Mouse (Mus musculus): Measurements from ENCODE around the gene Gjd2.
A peak's percentile ranks its signal among the peaks of the same experiment; 100 is the strongest.

Gjd2 gene

GRCm38 (mm10) chr2:114013295-114013771 is at the start of gene Gjd2:
Gene Gjd2, minus strand, starts transcription at chr2:114013619.
- no peak for DNase-seq (ENCODE audit: low spot score)

GRCm38 (mm10) chr2:114060071-114060591 is 46.7 kb upstream of the Gjd2 start:
- DNase-seq (ENCODE audit: low spot score), result no peak

DNA sequence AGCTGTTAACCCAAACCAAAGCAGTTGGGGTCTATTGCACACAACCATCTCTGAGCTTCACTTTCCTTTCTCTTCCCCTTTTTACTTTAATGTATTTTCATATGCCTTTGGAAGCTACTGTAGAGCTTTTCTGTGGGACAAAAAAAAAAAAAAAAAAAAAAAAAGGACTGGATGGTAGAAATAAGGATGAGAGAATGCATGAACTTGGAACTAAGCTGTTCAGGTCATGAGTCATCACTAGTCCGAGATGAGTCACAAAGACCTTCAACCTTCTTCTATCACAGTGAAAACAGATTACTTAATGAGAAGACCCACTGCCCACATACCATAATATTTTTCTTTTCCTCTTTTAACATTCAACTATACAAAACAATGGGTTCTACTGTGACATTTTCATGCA is 46.2 kb upstream of the Gjd2 start:
- DNase-seq (ENCODE audit: low spot score), result no peak

DNA sequence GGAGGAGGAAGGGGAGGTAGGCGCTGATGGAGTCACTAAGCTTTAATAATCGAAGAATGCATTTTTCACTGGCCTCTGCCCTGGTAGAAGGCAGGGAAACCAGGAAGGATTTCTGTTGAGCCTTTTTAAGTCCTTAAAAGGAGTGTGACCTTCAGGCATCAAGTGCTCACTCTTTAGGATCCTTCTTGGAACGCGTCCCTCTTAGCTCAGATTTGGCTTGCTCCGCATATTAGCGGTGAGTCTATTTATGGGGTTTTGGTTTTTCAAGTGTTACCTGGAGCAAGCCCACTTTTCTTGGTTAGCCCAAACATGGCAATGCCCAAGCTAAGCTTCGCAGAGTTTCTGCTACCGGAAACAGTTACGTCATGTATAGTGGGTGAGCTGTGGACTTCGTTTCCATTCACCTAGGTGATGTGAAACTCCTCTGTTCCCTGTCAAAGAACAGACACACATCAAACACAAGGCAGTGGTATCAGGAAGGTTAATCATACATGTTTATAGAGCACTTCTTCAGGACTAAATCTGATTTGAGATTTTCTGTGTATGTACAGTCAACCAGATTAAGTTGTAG is 44.9 kb upstream of the Gjd2 start:
- DNase-seq (ENCODE audit: low spot score), result peak; percentile 7

GRCm38 (mm10) chr2:114057303-114057853 is 44.0 kb upstream of the Gjd2 start:
- DNase-seq (ENCODE audit: low spot score), result peak; percentile 68

GRCm38 (mm10) chr2:114054129-114054528 is 40.7 kb upstream of the Gjd2 start:
- DNase-seq (ENCODE audit: low spot score), result no peak

GRCm38 (mm10) chr2:114052696-114053598 is 39.5 kb upstream of the Gjd2 start, which contains the start of gene Actc1:
Gene Actc1, minus strand, starts transcription at chr2:114053548.
- DNase-seq (ENCODE audit: low spot score), result no peak

GRCm38 (mm10) chr2:114051871-114052241 is 38.4 kb upstream of the Gjd2 start:
- DNase-seq (ENCODE audit: low spot score), result no peak

DNA sequence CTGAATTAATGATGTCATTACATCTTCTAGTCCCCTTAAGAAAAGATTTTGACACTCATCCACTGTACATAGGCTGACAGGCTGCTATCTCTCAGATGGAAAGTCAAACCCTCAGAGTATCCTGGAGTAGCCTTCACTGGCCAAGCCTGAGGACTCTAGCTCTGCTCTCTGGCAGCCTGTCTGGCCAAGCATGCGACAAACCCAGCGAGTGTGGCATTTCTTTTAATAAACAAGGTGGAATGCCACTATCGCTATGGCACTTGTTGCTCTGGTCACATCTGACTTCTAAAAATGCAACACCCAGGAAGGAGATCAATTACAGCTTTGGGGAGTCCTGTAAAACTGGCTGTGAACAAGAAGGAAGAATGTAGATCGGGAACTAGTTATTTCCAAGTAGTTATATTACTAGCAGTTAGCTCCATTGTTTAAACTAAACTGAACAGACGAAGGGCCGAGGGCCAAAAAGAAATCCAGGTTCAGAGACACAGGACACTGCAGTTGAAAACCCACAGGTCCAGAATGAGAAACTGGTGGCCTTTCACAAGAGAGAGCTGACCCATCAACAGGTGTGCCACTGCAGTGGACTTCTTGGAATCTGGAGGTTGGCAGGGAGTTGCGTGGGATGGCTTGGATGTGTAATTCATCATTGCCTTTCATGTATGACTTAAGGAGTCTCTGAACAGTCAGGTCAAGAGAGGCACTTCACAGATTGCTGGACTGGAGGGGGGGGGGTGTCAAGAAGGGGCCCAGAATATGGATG is 37.9 kb upstream of the Gjd2 start:
- no peak for DNase-seq (ENCODE audit: low spot score)

- DNase-seq (ENCODE audit: low spot score), result no peak
These were observed 36.7 kb upstream of the Gjd2 start for GRCm38 (mm10) chr2:114050150-114050549.

DNA sequence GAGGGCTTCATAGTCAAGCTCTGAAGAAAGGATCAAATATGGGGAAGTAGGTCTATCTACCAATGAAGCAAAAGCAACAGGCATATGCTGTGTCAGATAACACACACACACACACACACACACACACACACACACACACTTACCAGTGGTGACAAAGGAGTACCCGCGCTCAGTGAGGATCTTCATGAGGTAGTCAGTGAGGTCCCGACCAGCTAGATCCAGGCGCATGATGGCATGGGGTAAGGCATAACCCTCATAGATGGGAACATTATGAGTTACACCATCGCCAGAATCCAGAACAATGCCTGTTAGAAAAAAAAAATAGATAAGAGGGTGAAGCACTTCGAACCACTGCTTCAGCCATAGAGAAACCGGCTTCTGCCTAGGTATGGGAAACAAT is 36.0 kb upstream of the Gjd2 start:
- DNase-seq (ENCODE audit: low spot score), result no peak

DNA sequence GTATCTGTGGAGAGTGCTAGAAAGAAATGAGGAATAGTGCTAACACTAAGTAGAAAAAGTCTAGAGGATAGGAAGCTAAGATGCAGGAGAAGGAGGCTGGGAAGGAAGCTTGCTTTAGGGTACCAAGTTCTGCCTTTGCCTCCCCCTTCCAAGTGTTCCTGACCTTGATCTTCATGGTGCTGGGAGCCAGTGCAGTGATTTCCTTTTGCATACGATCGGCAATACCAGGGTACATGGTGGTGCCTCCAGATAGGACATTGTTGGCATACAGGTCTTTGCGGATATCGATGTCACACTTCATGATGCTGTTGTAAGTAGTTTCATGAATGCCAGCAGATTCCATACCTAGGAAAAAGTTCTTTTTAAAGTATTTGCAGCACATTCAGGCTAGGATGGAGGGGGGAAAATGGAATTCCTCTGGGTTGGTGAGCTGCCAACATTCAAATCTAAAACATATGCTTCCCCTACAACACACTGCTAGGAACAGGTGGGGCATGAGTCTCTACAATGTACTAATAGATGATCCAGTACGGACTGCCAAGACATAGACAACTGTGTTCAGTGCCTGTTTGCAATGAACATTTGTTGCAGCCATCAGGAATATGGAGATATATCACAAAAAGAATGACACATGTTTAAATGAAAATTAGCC is 34.7 kb upstream of the Gjd2 start:
- DNase-seq (ENCODE audit: low spot score), result no peak

- no peak for DNase-seq (ENCODE audit: low spot score)
These were observed 32.8 kb upstream of the Gjd2 start for GRCm38 (mm10) chr2:114046151-114046664.

- no peak for DNase-seq (ENCODE audit: low spot score)
These were observed 24.5 kb upstream of the Gjd2 start for GRCm38 (mm10) chr2:114037926-114038325.

- DNase-seq (ENCODE audit: low spot score), result no peak
These were observed 18.8 kb upstream of the Gjd2 start for GRCm38 (mm10) chr2:114032259-114032658.

DNA sequence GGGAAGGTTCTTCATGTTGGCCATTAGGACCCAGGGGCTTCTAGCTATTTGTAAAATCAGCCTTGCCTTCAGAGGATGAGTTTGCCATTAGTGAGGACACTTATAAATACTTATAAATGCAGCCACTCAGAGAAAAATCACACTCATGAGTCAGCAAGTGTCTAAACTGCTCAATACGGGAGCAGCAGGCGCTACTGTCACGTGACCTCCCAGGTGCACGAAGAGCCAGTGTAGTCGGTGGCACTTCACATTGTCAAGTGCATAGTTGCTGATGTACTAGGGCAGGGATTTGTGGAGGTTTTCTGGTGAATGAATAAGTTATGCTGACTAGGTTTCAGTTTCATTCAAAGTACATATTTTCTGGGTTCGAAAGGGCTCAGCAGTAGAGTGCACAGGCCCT is 10.0 kb upstream of the Gjd2 start:
- DNase-seq (ENCODE audit: low spot score), result no peak

- no peak for DNase-seq (ENCODE audit: low spot score)
These were observed 6.8 kb upstream of the Gjd2 start for GRCm38 (mm10) chr2:114020210-114020563.

- no peak for DNase-seq (ENCODE audit: low spot score)
These were observed 6.2 kb upstream of the Gjd2 start for GRCm38 (mm10) chr2:114019474-114020209.

GRCm38 (mm10) chr2:114018136-114018535 is 4.7 kb upstream of the Gjd2 start:
- no peak for DNase-seq (ENCODE audit: low spot score)

- DNase-seq (ENCODE audit: low spot score), result no peak
These were observed 1.4 kb upstream of the Gjd2 start for GRCm38 (mm10) chr2:114014839-114015238.

DNA sequence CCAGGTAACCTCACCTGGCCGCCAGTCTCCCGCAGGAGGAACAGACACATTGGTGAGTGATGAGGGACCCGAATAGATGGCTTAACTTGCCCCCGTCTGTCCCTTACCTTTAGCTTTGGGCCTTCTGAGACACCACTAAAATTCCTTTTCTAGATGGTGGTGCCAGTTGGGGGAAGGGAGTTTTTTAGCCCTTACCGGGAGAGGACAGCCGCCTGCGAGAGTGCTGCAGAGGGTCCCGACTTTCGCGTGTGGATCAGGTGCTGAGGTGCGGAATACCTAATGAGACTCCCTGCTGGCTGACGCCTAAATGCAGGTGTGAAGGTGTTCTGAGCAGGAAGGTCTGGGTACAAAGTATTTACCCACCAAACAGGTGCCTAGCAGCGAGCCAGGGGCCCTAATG is 427 bp upstream of the Gjd2 start:
- no peak for DNase-seq (ENCODE audit: low spot score)

All from ovary, adult 18-20 months (tissue).